Mouse (Mus musculus): Measurements from ENCODE around the gene Irs1.

DNA sequence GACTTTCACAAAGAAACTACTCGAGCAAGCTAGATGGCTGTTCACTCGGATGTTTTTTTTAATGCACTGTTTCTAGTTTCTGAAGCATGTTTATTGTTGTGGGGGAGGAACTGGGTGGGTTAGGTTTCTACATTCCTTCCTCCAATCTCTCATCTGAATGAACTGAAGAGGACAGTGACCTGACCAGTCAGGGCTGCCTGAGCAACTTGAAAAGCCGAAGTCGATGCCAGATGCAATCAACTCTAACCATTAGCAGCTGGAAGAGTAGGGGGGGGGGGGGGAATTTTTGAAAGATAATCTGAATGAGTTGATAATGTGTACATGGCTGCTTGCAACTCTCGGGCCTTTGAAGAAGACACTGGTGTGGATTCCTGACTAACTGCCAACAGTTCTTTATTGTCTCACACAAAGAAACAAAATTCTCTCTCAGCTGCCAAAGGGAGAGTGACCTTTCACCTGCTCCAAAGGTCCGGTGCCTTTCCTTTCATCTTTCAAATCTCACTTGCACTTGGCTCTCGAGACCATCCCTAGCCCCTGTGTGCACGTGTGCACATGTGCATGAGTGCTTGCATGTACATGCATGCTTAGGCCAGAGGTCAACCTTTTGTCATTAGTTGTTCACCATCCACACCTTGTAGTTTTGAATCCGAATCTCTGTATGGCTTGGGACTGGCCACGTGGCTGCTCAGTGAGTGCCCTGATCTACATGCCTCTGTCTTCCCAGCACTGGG, 43.8 kb downstream of the Irs1 start:
- no peak for TF ChIP-seq POLR2A (IDR thresholded peaks at IDR 0.05; ENCODE audit: low read depth, low read length)
- TF ChIP-seq CTCF (IDR thresholded peaks at IDR 0.05; ENCODE audit: extremely low read depth, insufficient read length, insufficient replicate concordance, low read depth, low read length) = no peak
